Mouse (Mus musculus) left cerebral cortex, postnatal 14 days (tissue): Measurements from ENCODE around the gene Wdr90. TPM values are rescaled to one million over a fixed set of nuclear protein-coding genes. Genes with fewer than 3 reads are reported as not detected.

Experiments used
- DNase-seq, 2 experiments: peaks; one replicate each; pipeline ENCODE4 v3.0.0; 2021 to 2022; ENCODE audit warnings: low spot score in 2 of 2, mixed read lengths in 1 of 2
- intact Hi-C: fragments of 180-260 bp; cut with DNase I; formaldehyde crosslinking; loops from one replicate; pipeline ENCODE4 v1.15.1; 2025
- total RNA-seq, 2 experiments: library from RNA; stranded (reverse); gene quantifications; 2 replicates each; pipeline ENCODE4 v1.2.3; 2021

Wdr90 gene
- total RNA-seq, 2 experiments from 2014 or later: 34.2 to 37.9 TPM

GRCm38 (mm10) chr17:25833961-25834594 lies 27.2 kb downstream of the Wdr90 start:
- intact Hi-C loops: loop anchor here (1.0 kb wide), 1 partner anchor 41 kb away; the partner anchor contains the start of gene Mettl26
- no peak for DNase-seq

GRCm38 (mm10) chr17:25833291-25833663 lies 28.0 kb downstream of the Wdr90 start, which contains the start of gene Stub1:
TSS of gene Stub1 (minus strand) at chr17:25833404.
- intact Hi-C loops: loop anchor here (1.0 kb wide), 1 partner anchor 42 kb away; the partner anchor contains the start of gene Mettl26

GRCm38 (mm10) chr17:25832436-25833290 lies 28.6 kb downstream of the Wdr90 start:
- DNase-seq: peak; percentile 98 to 99
- intact Hi-C loops: loop anchor here (1.0 kb wide), 1 partner anchor 43 kb away; the partner anchor contains the start of gene Mettl26

More at GRCm38 (mm10) chr17:25833291-25833663, 28.0 kb downstream of the Wdr90 start, which contains the start of gene Stub1:
- peak; percentile 83 to 90 for DNase-seq

- intact Hi-C loops: no loop called here
- DNase-seq: no peak
These were observed 29.6 kb downstream of the Wdr90 start for GRCm38 (mm10) chr17:25831451-25832281.

- no peak for DNase-seq
- intact Hi-C loops: no loop called here
These were observed 30.4 kb downstream of the Wdr90 start for GRCm38 (mm10) chr17:25830806-25831431.

GRCm38 (mm10) chr17:25830200-25830753 lies 31.0 kb downstream of the Wdr90 start:
- no peak for DNase-seq
- intact Hi-C loops: no loop called here

GRCm38 (mm10) chr17:25829558-25830017 lies 31.7 kb downstream of the Wdr90 start:
- no peak for DNase-seq
- intact Hi-C loops: no loop called here

GRCm38 (mm10) chr17:25828712-25829557 lies 32.4 kb downstream of the Wdr90 start, which contains the start of gene Jmjd8:
TSS of gene Jmjd8 (plus strand) at chr17:25828867.
- DNase-seq: peak; percentile 89 to 92
- intact Hi-C loops: no loop called here

GRCm38 (mm10) chr17:25828223-25828594 lies 33.1 kb downstream of the Wdr90 start:
- intact Hi-C loops: no loop called here
- no peak for DNase-seq

GRCm38 (mm10) chr17:25827546-25828222 lies 33.6 kb downstream of the Wdr90 start:
- intact Hi-C loops: no loop called here
- no peak for DNase-seq

GRCm38 (mm10) chr17:25827011-25827410 lies 34.3 kb downstream of the Wdr90 start:
- no peak for DNase-seq
- intact Hi-C loops: no loop called here

- DNase-seq: no peak
- intact Hi-C loops: no loop called here
These were observed 35.2 kb downstream of the Wdr90 start for GRCm38 (mm10) chr17:25825984-25826570.

- intact Hi-C loops: no loop called here
- DNase-seq: no peak
These were observed 36.0 kb downstream of the Wdr90 start for GRCm38 (mm10) chr17:25825311-25825710.

GRCm38 (mm10) chr17:25824362-25825142 lies 36.7 kb downstream of the Wdr90 start:
- no peak for DNase-seq
- intact Hi-C loops: no loop called here

- DNase-seq: peak; percentile 83 to 89
- intact Hi-C loops: no loop called here
These were observed 37.8 kb downstream of the Wdr90 start, which contains the start of gene Wdr24 for GRCm38 (mm10) chr17:25823452-25823851. TSS of gene Wdr24 (plus strand) at chr17:25823627.
